ENCODE assay signal across 8 mouse cellular contexts in the genomic region with DNA sequence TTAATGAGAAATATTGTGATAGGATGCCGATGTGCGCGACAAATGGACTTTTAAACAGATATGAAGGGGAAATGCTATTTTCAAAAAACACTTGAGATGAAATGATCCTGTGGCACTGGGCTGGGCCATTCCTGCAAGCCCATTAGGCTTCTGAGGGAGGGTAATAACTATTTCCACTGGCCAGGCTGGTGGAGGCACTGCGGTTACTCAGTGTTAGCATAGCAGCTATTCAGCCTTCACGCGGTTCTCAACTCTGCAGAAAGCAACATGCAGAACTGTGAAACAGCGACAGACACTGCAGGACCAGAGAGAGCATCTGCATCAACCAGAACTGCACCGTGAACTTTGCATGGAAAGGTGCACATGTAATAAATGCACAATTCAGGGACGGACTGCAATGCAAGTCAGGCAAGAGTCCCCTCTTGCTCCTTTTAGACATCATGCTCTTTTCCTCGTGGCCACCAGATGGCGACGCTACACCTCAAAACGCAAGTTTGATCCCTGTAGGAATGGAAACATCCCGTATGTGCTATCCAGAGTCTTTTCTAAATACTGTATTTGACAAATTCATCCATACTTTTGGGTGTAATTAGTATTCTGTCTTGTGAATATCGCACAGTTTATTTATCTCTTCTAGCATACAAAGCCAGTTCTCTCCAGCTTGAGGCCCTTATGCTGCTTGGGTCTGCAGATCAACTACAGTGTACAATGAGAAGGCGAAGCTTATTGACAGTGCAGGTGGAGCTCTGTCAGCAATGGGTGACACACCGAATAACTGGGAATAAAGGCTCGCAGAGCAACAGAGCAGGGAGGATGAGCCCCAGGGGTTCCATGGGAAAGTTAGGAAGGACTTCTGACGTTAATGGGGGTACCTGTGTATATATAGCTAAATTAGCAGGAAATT.
DNase-seq lines count a peak whose midpoint lies in the region; ATAC-seq and TF ChIP-seq lines count a peak whose summit lies in the region.
"Had no signal": no experiment of that assay in that cellular context is flagged by ENCODE, and none has a peak within 500 bp of the region (broad histone marks: within the 10 kb centered on the region; RNA-seq: fewer than 3 reads in every experiment).

No protein-coding gene starts in this region.

- peaks cover 23% of the 10 kb centered on the region for H3K4me1 ChIP-seq in embryonic facial prominence, embryonic 13.5 days
- peaks cover 12% of the 10 kb centered on the region; the same call in 1 of the 2 replicates for H3K4me1 ChIP-seq in hindbrain, embryonic 15.5 days (replicated peaks)
- H3K4me1 ChIP-seq in midbrain, embryonic 10.5 days = no peaks in the 10 kb centered on the region
- H3K4me1 ChIP-seq in small intestine, adult 2 months (ENCODE audit: control insufficient read depth, insufficient read depth, insufficient read length, low read length) = no peaks in the 10 kb centered on the region
- H3K4me1 ChIP-seq: lung, embryonic 15.5 days had no signal

- H3K9ac ChIP-seq in embryonic facial prominence, embryonic 13.5 days = no peak overlapping the region
- H3K9ac ChIP-seq in hindbrain, embryonic 15.5 days = no peak overlapping the region
- H3K9ac ChIP-seq: lung, embryonic 15.5 days had no signal

- ATAC-seq in embryonic facial prominence, embryonic 13.5 days (ENCODE audit: insufficient number of reproducible peaks, insufficient read depth, low FRiP score, low TSS enrichment, low read depth) = 0 out of 2 replicates have a peak, but pooled peaks have one; percentile 52
- ATAC-seq in hindbrain, embryonic 15.5 days (ENCODE audit: low FRiP score, low read depth) = peak; percentile 80

- H3K36me3 ChIP-seq in embryonic facial prominence, embryonic 13.5 days = no peaks in the 10 kb centered on the region
- H3K36me3 ChIP-seq in hindbrain, embryonic 15.5 days = no peaks in the 10 kb centered on the region
- H3K36me3 ChIP-seq in midbrain, embryonic 10.5 days = no peaks in the 10 kb centered on the region
- no peaks in the 10 kb centered on the region for H3K36me3 ChIP-seq in small intestine, adult 2 months (ENCODE audit: control insufficient read depth, insufficient read depth, low read length)
- H3K36me3 ChIP-seq: lung, embryonic 15.5 days had no signal

- 39% methylated on average over 19 of the region's 19 CpGs for WGBS in embryonic facial prominence, embryonic 13.5 days
- WGBS in hindbrain, embryonic 15.5 days = 37% methylated on average over 19 of the region's 19 CpGs
- WGBS in midbrain, embryonic 10.5 days = 42% methylated on average over 19 of the region's 19 CpGs
- 42% methylated on average over 19 of the region's 19 CpGs for WGBS in small intestine, adult 2 months

- H3K9me3 ChIP-seq in embryonic facial prominence, embryonic 13.5 days = no peaks in the 10 kb centered on the region
- no peaks in the 10 kb centered on the region for H3K9me3 ChIP-seq in hindbrain, embryonic 15.5 days
- H3K9me3 ChIP-seq in midbrain, embryonic 10.5 days (replicated peaks) = no peaks in the 10 kb centered on the region
- H3K9me3 ChIP-seq: lung, embryonic 15.5 days had no signal

- H3K27ac ChIP-seq in embryonic facial prominence, embryonic 13.5 days = no peak overlapping the region
- H3K27ac ChIP-seq in hindbrain, embryonic 15.5 days (replicated peaks) = 0 out of 2 replicates have a peak overlapping the region, but pooled peaks have one; percentile 10
- no peak overlapping the region for H3K27ac ChIP-seq in midbrain, embryonic 10.5 days (replicated peaks)
- no peak overlapping the region for H3K27ac ChIP-seq in small intestine, adult 2 months (ENCODE audit: insufficient read depth, low read depth, low read length)
- H3K27ac ChIP-seq: lung, embryonic 15.5 days had no signal

- TF ChIP-seq POLR2A in small intestine, adult 2 months (IDR thresholded peaks at IDR 0.05; ENCODE audit: low read depth, low read length) = no peak

- no peaks in the 10 kb centered on the region; the same call in none of the 2 replicates for H3K27me3 ChIP-seq in embryonic facial prominence, embryonic 13.5 days
- H3K27me3 ChIP-seq in hindbrain, embryonic 15.5 days = no peaks in the 10 kb centered on the region
- H3K27me3 ChIP-seq in midbrain, embryonic 10.5 days (ENCODE audit: low read depth, poor library complexity, severe bottlenecking) = no peaks in the 10 kb centered on the region
- H3K27me3 ChIP-seq in small intestine, adult 2 months (ENCODE audit: control insufficient read depth, insufficient read depth, low read length) = no peaks in the 10 kb centered on the region
- H3K27me3 ChIP-seq: lung, embryonic 15.5 days had no signal

- peak; percentile 53; the same call in 1 of the 2 replicates for TF ChIP-seq CTCF in small intestine, adult 2 months (IDR thresholded peaks at IDR 0.05; ENCODE audit: extremely low read depth, insufficient read length, insufficient replicate concordance, low read depth, low read length)

- H3K4me3 ChIP-seq in embryonic facial prominence, embryonic 13.5 days = no peak overlapping the region
- H3K4me3 ChIP-seq in hindbrain, embryonic 15.5 days = no peak overlapping the region
- no peak overlapping the region for H3K4me3 ChIP-seq in midbrain, embryonic 10.5 days
- H3K4me3 ChIP-seq in small intestine, adult 2 months (ENCODE audit: low read depth, low read length) = no peak overlapping the region
- H3K4me3 ChIP-seq: lung, embryonic 15.5 days had no signal

- peak; percentile 78 for DNase-seq in ES-CJ7 (ENCODE audit: low read depth, low spot score)
- peak; percentile 46 to 82 for DNase-seq in adrenal gland, adult (ENCODE audit: inconsistent age in 2 of 2, low spot score in 1 of 2)
- peak; percentile 67 to 78 for DNase-seq in layer of hippocampus, postnatal 14 days (ENCODE audit: low spot score in 2 of 2)
- peak; percentile 57 for DNase-seq in midbrain, embryonic 10.5 days (ENCODE audit: low spot score)

- H3K4me2 ChIP-seq in embryonic facial prominence, embryonic 13.5 days = peak overlapping the region; percentile 32; the same call in 1 of the 2 replicates
- peak overlapping the region; percentile 43 for H3K4me2 ChIP-seq in hindbrain, embryonic 15.5 days
- H3K4me2 ChIP-seq: lung, embryonic 15.5 days had no signal
